Mouse (Mus musculus) hindbrain, postnatal 0 days (tissue): ENCODE data around the gene Agpat3. TPM values are rescaled to one million over a fixed set of nuclear protein-coding genes. Genes with fewer than 3 reads are reported as not detected.

Experiments
- ATAC-seq: fragments of 200-750 bp; cut with Nextera tagmentation; 2 replicates; pipeline ENCODE4 v1.8.0; 2017; ENCODE audit warnings: mild to moderate bottlenecking, moderate TSS enrichment, moderate library complexity
- DNase-seq: peaks from one replicate; pipeline ENCODE4 v3.0.0-alpha.2; 2015; ENCODE audit warnings: low spot score
- H3K27ac ChIP-seq: fragments of 300-500 bp; sonication (generic); 2 replicates; pipeline ENCODE4 v1.5.1; 2014; ENCODE audit warnings: mild to moderate bottlenecking
- H3K27me3 ChIP-seq: fragments of 300-500 bp; sonication (generic); 2 replicates; pipeline ENCODE4 v1.6.1; 2014; ENCODE audit warnings: low read length, mixed read lengths; ENCODE audit not compliant: insufficient read depth
- H3K36me3 ChIP-seq: fragments of 300-500 bp; sonication (generic); 2 replicates; pipeline ENCODE4 v1.6.1; 2014; ENCODE audit warnings: low read length, mixed read lengths; ENCODE audit not compliant: insufficient read depth
- H3K4me1 ChIP-seq: fragments of 300-500 bp; sonication (generic); 2 replicates; pipeline ENCODE4 v1.6.1; 2014; ENCODE audit warnings: antibody characterized with exemption, low read length, mixed read lengths; ENCODE audit not compliant: insufficient read depth
- H3K4me2 ChIP-seq: fragments of 300-500 bp; sonication (generic); 2 replicates; pipeline ENCODE4 v1.6.1; 2014; ENCODE audit warnings: low read depth, mild to moderate bottlenecking, low read length, moderate library complexity, mixed read lengths
- H3K4me3 ChIP-seq: fragments of 300-500 bp; sonication (generic); 2 replicates; pipeline ENCODE4 v1.5.1; 2014; ENCODE audit warnings: low read length
- H3K9ac ChIP-seq: fragments of 300-500 bp; sonication (generic); replicated peaks from 2 replicates; pipeline ENCODE4 v1.6.1; 2014; ENCODE audit warnings: mild to moderate bottlenecking, low read length, moderate library complexity, mixed read lengths
- H3K9me3 ChIP-seq: fragments of 300-500 bp; sonication (generic); 2 replicates; pipeline ENCODE4 v1.6.1; 2016; ENCODE audit warnings: low read length, mixed read lengths
- CTCF ChIP-seq: IDR thresholded peaks from 2 replicates; pipeline ENCODE4 v1.5.1; 2016; ENCODE audit warnings: antibody characterized with exemption, control low read depth, low read depth
- WGBS: fragments of 180-500 bp; shearing (Covaris S2); extraction: QIAGEN DNeasy Blood & Tissue Kit; methylation state at CpG from one replicate; pipeline ENCODE4 v1.1.7; 2014; 5-methylcytosine and 5-hydroxymethylcytosine counted together
- polyA plus RNA-seq: library from polyadenylated mRNA; unstranded; fragments of >200 nt; fragmentation: Nextera tagmentation; extraction: Ambion mirVana; gene quantifications from 2 replicates; pipeline ENCODE4 v1.2.1, GENCODE M21; 2015
- total RNA-seq: library from RNA; depleted of rRNA; stranded (reverse); fragments of >200 nt; gene quantifications from 2 replicates; pipeline ENCODE4 v1.2.3, GENCODE M21; 2014

Agpat3 gene
- total and polyA plus RNA-seq, 2 experiments from 2014 or later: 117 to 158 TPM

DNA sequence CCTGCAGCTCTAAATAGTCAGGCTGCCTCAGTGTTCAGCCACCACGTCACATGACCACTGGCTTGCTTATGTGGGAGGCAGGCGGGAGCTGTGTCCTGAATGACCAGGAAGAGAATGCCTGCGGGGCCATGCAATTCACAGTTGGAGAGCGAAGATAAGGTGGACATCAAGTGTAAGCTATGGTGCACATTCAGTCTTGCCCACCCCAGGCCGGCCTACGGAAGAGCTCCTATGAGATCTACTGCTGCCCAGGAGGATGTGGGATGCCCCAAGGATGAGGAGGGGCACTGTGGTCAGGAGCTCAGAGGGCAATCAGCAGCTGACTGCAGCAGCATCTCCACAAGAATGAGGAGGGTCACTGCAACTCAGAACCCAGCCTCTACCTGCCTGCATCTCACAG, 66.9 kb downstream of the Agpat3 start:
- no peak for TF ChIP-seq CTCF
- WGBS: 85% methylated on average over 6 of the region's 6 CpGs
- Histone ChIP-seq H3K27me3 (no peaks in the 10 kb centered on the region), H3K4me2 (no peak overlapping the region), H3K4me3 (no peak overlapping the region), H3K9ac (no peak overlapping the region), H3K36me3 (peaks cover 63% of the 10 kb centered on the region), H3K27ac (no peak overlapping the region), H3K9me3 (no peaks in the 10 kb centered on the region), H3K4me1 (no peaks in the 10 kb centered on the region)
- DNase-seq: no peak
- no peak for ATAC-seq

GRCm38 (mm10) chr10:78284812-78285211, 67.5 kb downstream of the Agpat3 start:
- no peaks in the 10 kb centered on the region for H3K4me1 ChIP-seq
- WGBS: 88% methylated on average over 12 of the region's 12 CpGs
- ATAC-seq: no peak
- no peak overlapping the region for H3K4me2 ChIP-seq
- no peak overlapping the region for H3K4me3 ChIP-seq
- H3K9me3 ChIP-seq: no peaks in the 10 kb centered on the region
- no peak overlapping the region for H3K9ac ChIP-seq
- TF ChIP-seq CTCF: no peak
- no peaks in the 10 kb centered on the region for H3K27me3 ChIP-seq
- H3K27ac ChIP-seq: no peak overlapping the region
- peaks cover 66% of the 10 kb centered on the region for H3K36me3 ChIP-seq
- DNase-seq: no peak

DNA sequence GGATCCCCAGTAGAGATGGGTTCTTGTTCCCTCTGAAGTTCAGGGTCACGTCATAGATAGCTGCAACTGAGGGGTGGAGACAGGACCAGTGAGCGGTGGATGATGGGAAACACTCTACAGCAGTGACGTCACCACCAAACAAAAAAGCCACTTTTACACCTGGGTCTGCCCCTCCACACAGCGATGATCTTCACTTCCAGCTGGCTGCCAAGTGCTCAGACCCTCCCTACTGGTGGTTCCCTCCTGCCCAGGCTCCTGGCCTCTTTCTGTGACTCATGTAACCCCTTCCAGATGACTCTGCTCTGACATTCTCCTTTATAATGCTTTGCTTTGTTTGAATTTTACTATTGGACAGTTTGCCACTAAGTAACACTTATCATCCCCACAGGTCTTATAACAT, 69.9 kb downstream of the Agpat3 start:
- H3K27me3 ChIP-seq: no peaks in the 10 kb centered on the region
- peaks cover 72% of the 10 kb centered on the region for H3K36me3 ChIP-seq
- no peaks in the 10 kb centered on the region for H3K4me1 ChIP-seq
- TF ChIP-seq CTCF: no peak
- H3K9me3 ChIP-seq: no peaks in the 10 kb centered on the region
- no peak for DNase-seq
- no peak overlapping the region for H3K4me3 ChIP-seq
- H3K27ac ChIP-seq: no peak overlapping the region
- WGBS: 91% methylated on average over 4 of the region's 4 CpGs
- no peak overlapping the region for H3K4me2 ChIP-seq
- no peak for ATAC-seq
- no peak overlapping the region for H3K9ac ChIP-seq

GRCm38 (mm10) chr10:78280486-78280885, 71.8 kb downstream of the Agpat3 start:
- Histone ChIP-seq H3K36me3 (peaks cover 70% of the 10 kb centered on the region), H3K4me1 (no peaks in the 10 kb centered on the region), H3K4me3 (no peak overlapping the region), H3K27me3 (no peaks in the 10 kb centered on the region), H3K27ac (no peak overlapping the region), H3K4me2 (no peak overlapping the region), H3K9ac (no peak overlapping the region), H3K9me3 (no peaks in the 10 kb centered on the region)
- DNase-seq (no peak), ATAC-seq (no peak)
- 87% methylated on average over 9 of the region's 9 CpGs for WGBS
- TF ChIP-seq CTCF: no peak

DNA sequence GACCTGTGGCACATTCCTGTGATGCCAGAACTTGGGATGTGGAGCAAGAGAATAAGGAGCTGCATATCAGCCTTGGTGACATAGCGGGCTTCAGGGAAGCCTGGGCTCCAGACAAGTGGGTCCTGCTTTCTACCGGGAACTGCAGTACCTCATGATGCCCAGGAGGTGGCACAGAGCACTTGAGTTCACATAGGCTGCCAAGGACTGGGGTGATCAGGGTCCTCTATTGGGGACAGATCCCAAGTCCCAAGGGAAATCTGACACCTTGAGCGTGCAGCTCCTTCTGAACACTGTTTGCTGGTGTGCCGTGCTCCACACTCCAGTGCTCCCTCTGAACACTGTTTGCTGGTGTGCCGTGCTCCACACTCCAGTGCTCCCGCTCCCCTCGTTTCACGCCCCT, 73.1 kb downstream of the Agpat3 start:
- no peak overlapping the region for H3K4me2 ChIP-seq
- H3K4me3 ChIP-seq: no peak overlapping the region
- H3K9ac ChIP-seq: no peak overlapping the region
- DNase-seq: peak; percentile 88
- H3K9me3 ChIP-seq: no peaks in the 10 kb centered on the region
- ATAC-seq: peak; percentile 82
- peaks cover 73% of the 10 kb centered on the region for H3K36me3 ChIP-seq
- peak; percentile 95 for TF ChIP-seq CTCF
- H3K27me3 ChIP-seq: no peaks in the 10 kb centered on the region
- WGBS: 47% methylated on average over 8 of the region's 8 CpGs
- no peaks in the 10 kb centered on the region for H3K4me1 ChIP-seq
- no peak overlapping the region for H3K27ac ChIP-seq

DNA sequence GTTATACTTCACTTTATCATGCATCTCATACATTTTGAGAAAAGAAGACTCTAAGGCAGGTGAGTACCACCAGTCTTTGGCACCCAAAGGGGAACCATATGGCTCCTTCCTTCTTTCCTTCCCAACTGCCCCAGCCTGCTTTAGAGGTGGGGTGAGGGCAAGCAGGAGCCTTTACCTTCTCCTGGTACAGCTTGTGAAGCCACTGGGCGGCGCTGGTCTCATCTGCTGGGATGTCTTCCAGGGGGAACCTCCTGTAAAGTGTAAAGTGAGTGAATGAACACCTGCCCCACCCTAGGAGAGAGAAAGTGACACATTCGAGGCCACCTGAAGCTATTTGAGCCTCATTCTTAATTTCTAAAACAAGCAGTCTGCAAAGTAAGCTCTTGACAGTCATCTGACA, 74.5 kb downstream of the Agpat3 start:
- no peak overlapping the region for H3K4me3 ChIP-seq
- H3K9ac ChIP-seq: no peak overlapping the region
- ATAC-seq (no peak), DNase-seq (no peak)
- H3K36me3 ChIP-seq: peaks cover 73% of the 10 kb centered on the region
- 0 out of 2 replicates have a peak, but pooled peaks have one; percentile 22 for TF ChIP-seq CTCF
- H3K4me2 ChIP-seq: no peak overlapping the region
- H3K4me1 ChIP-seq: no peaks in the 10 kb centered on the region
- H3K27me3 ChIP-seq: no peaks in the 10 kb centered on the region
- H3K9me3 ChIP-seq: no peaks in the 10 kb centered on the region
- 78% methylated on average over 3 of the region's 3 CpGs for WGBS
- H3K27ac ChIP-seq: no peak overlapping the region

DNA sequence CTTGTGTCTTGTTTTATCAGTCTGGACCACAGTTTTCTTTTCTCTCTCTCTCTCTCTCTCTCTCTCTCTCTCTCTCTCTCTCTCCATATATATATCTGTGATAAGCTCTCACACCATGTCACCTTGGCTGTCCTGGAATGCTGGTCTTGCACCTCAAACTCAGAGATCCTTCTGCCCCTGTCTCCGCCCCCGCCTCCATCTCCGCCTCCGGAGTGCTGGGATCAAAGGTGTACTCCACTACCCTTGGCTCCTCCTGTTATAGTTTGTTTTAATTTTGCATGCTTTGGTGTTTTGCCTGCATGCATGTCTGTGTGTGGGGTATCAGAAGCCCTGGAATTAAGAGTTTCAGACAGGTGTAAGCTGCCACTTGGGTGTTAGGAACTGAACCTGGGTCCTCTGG, 76.0 kb downstream of the Agpat3 start:
- TF ChIP-seq CTCF: no peak
- Histone ChIP-seq H3K4me1 (no peaks in the 10 kb centered on the region), H3K9ac (no peak overlapping the region), H3K9me3 (no peaks in the 10 kb centered on the region), H3K27ac (no peak overlapping the region), H3K36me3 (peaks cover 71% of the 10 kb centered on the region), H3K27me3 (no peaks in the 10 kb centered on the region), H3K4me2 (no peak overlapping the region), H3K4me3 (no peak overlapping the region)
- DNase-seq: no peak
- no peak for ATAC-seq
- 92% methylated on average over 4 of the region's 4 CpGs for WGBS
